Mouse (Mus musculus): ENCODE results near the gene Gm49388. TPM values are rescaled to one million over a fixed set of nuclear protein-coding genes. Genes with fewer than 3 reads are reported as not detected.
A peak's percentile ranks its signal among the peaks of the same experiment; 100 is the strongest.

Gene Gm49388
- polyA plus RNA-seq, 1 experiment from 2014 or later: not detected

DNA sequence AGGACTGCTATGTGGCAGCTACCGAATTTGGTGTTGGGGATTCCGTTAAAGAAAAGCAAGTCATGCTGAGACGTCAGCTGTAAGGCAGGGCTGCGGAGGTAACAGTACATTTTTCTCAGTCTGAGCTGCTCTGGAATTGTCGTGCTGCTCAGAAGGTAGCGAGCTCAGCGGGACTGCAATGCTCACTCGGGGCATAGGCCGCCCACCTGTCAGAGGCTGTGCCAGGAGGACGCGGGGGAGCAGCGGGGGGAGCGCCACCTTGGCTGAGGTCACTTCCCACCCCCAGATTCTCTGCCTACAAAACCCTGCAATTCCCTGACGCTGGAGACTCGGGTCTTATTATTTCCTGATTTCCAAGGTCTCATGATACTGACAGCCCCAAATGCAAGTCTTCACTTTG, 55.5 kb downstream of the Gm49388 start:
- Histone ChIP-seq H3K27me3 (replicated peaks; ENCODE audit: control insufficient read depth, insufficient read depth, low read length) (no peaks in the 10 kb centered on the region), H3K4me3 (ENCODE audit: low read depth, low read length) (peak overlapping the region; percentile 83), H3K27ac (ENCODE audit: low read depth, low read length) (peak overlapping the region; percentile 95), H3K9ac (ENCODE audit: low read depth, low read length) (peak overlapping the region; percentile 62), H3K9me3 (ENCODE audit: control insufficient read depth) (no peaks in the 10 kb centered on the region), H3K36me3 (ENCODE audit: control insufficient read depth, insufficient read depth) (peaks cover 24% of the 10 kb centered on the region), H3K4me1 (replicated peaks; ENCODE audit: control insufficient read depth, insufficient read depth, low read length) (no peaks in the 10 kb centered on the region; the same call in 1 of the 2 replicates), H3K4me2 (replicated peaks; ENCODE audit: low read depth) (peak overlapping the region; percentile 86)
- no peak for TF ChIP-seq CTCF (IDR thresholded peaks at IDR 0.05; ENCODE audit: low read depth)
- WGBS: 5% methylated on average over 15 of the region's 15 CpGs
- ATAC-seq: peak; percentile 31

DNA sequence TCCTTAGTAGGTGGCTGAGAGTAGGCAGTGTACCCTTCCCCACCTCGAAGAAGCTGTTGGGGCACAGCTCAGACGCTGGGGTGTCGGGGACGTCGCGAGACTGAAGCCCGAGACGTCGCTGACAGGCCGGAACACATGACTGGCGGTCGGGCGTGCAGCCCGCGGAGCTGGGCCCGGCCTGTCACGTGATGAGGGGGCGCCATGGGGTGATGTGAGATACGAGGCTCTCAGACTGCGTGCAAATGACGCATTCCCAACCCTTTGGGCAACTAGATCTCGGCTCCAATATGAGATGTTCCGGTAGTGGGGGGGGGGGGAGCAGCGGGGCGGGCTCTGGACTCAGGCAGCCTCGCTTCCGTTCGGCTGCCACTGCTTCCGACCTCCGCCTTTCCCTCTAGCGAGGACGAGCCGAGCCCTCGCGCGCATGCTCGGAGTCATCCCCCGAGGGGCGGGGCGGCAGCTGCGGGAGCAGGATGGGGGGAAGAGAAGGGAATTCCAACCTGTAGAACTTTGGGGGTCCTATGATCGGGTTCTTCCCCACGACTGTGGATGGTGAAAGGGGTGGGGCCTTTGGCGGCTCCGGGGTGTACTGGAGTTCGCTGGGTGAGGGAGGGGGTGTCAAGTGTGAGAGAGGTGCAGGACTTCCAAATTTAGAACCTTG, 56.1 kb downstream of the Gm49388 start:
- WGBS: under 1% methylated on average over 45 of the region's 46 CpGs

DNA sequence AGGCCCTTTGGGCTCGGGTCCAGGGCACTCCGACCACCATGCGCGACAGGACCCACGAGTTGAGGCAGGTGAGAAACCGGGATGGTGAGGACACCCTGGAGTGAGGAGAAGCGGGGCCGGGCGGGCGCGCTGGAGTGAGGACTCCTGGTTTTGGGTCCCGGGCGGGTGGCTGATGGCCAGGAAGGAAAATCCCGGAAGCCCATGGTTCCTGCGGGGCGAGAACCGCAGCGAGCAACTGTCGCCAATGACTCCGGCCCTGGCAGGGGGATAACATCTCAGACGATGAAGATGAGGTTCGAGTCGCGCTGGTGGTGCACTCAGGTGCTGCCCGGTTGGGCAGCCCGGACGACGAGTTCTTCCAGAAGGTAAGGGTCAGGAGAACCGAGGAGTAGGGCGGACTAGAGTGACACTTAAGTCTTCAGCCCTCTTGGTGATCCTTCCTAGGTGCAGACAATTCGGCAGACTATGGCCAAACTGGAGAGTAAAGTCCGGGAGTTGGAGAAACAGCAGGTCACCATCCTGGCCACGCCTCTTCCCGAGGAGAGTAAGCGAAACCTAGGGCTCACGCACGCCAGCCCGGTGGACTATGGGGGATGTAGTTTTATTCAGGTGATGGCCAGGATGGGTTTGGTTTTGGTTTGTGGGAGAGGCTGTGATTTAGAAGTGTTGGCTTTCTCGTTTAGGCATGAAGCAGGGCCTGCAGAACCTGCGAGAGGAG, 56.8 kb downstream of the Gm49388 start:
- no peak for TF ChIP-seq CTCF (IDR thresholded peaks at IDR 0.05; ENCODE audit: low read depth)
- Histone ChIP-seq H3K4me1 (replicated peaks; ENCODE audit: control insufficient read depth, insufficient read depth, low read length) (no peaks in the 10 kb centered on the region; the same call in 1 of the 2 replicates), H3K9ac (ENCODE audit: low read depth, low read length) (peak overlapping the region; percentile 74), H3K4me3 (ENCODE audit: low read depth, low read length) (peak overlapping the region; percentile 83), H3K27me3 (replicated peaks; ENCODE audit: control insufficient read depth, insufficient read depth, low read length) (no peaks in the 10 kb centered on the region), H3K36me3 (ENCODE audit: control insufficient read depth, insufficient read depth) (peaks cover 36% of the 10 kb centered on the region), H3K9me3 (ENCODE audit: control insufficient read depth) (no peaks in the 10 kb centered on the region), H3K27ac (ENCODE audit: low read depth, low read length) (peak overlapping the region; percentile 95), H3K4me2 (replicated peaks; ENCODE audit: low read depth) (peak overlapping the region; percentile 86)
- peak; percentile 62 for ATAC-seq
- under 1% methylated on average over 40 of the region's 40 CpGs for WGBS

More for the DNA sequence above, 56.1 kb downstream of the Gm49388 start:
- peak; percentile 88 for ATAC-seq
- peak overlapping the region; percentile 95 for H3K27ac ChIP-seq (ENCODE audit: low read depth, low read length)
- peak overlapping the region; percentile 86 for H3K4me2 ChIP-seq (replicated peaks; ENCODE audit: low read depth)
- H3K4me1 ChIP-seq (replicated peaks; ENCODE audit: control insufficient read depth, insufficient read depth, low read length): no peaks in the 10 kb centered on the region; the same call in 1 of the 2 replicates
- H3K36me3 ChIP-seq (ENCODE audit: control insufficient read depth, insufficient read depth): peaks cover 30% of the 10 kb centered on the region
- peak overlapping the region; percentile 74 for H3K9ac ChIP-seq (ENCODE audit: low read depth, low read length)
- peak overlapping the region; percentile 83 for H3K4me3 ChIP-seq (ENCODE audit: low read depth, low read length)
- H3K9me3 ChIP-seq (ENCODE audit: control insufficient read depth): no peaks in the 10 kb centered on the region
- H3K27me3 ChIP-seq (replicated peaks; ENCODE audit: control insufficient read depth, insufficient read depth, low read length): no peaks in the 10 kb centered on the region
- peak; percentile 29; the same call in 1 of the 2 replicates for TF ChIP-seq CTCF (IDR thresholded peaks at IDR 0.05; ENCODE audit: low read depth)

DNA sequence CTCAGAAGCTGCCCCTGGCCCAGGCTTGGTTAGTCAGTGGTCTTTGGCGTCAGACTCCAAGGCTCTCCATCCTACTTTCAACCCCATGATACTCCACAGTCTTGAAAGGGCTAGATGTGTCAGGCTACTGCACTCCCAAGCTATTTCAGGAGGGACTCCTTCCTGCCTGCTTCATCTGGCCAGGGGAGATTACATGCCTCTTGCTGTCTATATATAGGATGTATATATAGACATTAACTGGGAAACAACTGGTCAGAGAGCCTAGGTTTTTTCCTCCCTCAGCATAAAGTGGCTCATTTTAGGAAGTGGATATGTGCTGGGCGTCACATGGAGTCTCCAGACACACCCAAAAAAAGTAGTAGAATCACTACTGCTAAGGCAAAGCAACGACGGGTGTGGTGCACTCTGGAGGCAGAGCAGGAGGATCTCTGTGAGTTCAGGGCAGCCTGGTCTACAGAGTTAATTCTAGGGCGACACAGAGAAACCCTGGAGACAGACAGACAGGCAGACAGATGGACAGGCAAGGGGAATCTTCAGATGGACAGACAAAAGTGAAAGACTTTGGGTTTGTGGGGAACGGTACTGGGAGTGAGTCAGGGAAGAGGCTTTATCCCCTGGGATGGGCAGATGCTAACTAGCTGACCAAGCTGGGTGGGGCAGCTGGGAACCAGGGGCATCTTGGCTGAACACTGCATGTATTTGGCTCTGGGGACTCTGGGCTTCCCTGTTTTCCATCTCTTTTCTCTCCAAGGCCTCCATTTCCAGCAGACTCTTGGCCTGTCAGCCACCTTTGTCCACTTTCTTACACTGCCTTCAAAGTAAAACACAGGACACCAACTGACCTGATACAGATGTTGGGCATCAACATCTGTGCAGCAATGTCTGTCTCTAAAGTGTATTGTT, 64.8 kb downstream of the Gm49388 start:
- Histone ChIP-seq H3K4me3 (ENCODE audit: low read depth, low read length) (no peak overlapping the region), H3K4me1 (replicated peaks; ENCODE audit: control insufficient read depth, insufficient read depth, low read length) (no peaks in the 10 kb centered on the region), H3K27me3 (replicated peaks; ENCODE audit: control insufficient read depth, insufficient read depth, low read length) (no peaks in the 10 kb centered on the region), H3K9ac (ENCODE audit: low read depth, low read length) (no peak overlapping the region), H3K4me2 (replicated peaks; ENCODE audit: low read depth) (no peak overlapping the region), H3K27ac (ENCODE audit: low read depth, low read length) (no peak overlapping the region; the same call in 1 of the 2 replicates), H3K36me3 (ENCODE audit: control insufficient read depth, insufficient read depth) (peaks cover 25% of the 10 kb centered on the region), H3K9me3 (ENCODE audit: control insufficient read depth) (no peaks in the 10 kb centered on the region)
- 62% methylated on average over 6 of the region's 6 CpGs for WGBS
- ATAC-seq: no peak
- no peak for TF ChIP-seq CTCF (IDR thresholded peaks at IDR 0.05; ENCODE audit: low read depth)

DNA sequence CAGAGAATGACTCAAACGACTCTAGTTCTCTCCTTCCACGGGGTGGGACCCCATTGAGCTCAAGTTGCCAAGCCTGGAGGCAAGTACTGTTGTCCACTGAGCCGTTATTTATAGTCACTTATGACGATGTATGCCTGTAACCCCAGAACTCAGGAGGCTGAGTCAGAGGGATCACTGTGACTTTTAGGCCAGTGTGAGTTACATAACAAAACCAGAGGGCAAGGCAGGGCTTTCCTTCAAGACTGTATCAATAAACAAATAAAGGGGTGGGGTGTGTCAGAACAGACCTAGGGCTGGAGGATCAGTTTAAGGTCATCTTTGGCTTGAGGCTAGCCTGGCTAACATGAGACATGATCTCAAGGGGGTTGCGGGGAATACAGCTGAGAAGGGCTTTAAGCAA, 65.5 kb downstream of the Gm49388 start:
- Histone ChIP-seq H3K27me3 (replicated peaks; ENCODE audit: control insufficient read depth, insufficient read depth, low read length) (no peaks in the 10 kb centered on the region), H3K36me3 (ENCODE audit: control insufficient read depth, insufficient read depth) (peaks cover 21% of the 10 kb centered on the region), H3K27ac (ENCODE audit: low read depth, low read length) (no peak overlapping the region; the same call in 1 of the 2 replicates), H3K9me3 (ENCODE audit: control insufficient read depth) (no peaks in the 10 kb centered on the region), H3K4me2 (replicated peaks; ENCODE audit: low read depth) (no peak overlapping the region), H3K9ac (ENCODE audit: low read depth, low read length) (no peak overlapping the region), H3K4me1 (replicated peaks; ENCODE audit: control insufficient read depth, insufficient read depth, low read length) (no peaks in the 10 kb centered on the region), H3K4me3 (ENCODE audit: low read depth, low read length) (no peak overlapping the region)
- 46% methylated on average over 5 of the region's 5 CpGs for WGBS
- TF ChIP-seq CTCF (IDR thresholded peaks at IDR 0.05; ENCODE audit: low read depth): no peak
- 0 out of 2 replicates have a peak, but pooled peaks have one; percentile 19 for ATAC-seq

Other genes starting within 250 kb of the Gm49388 start
- gene Tmem265, start 224.2 kb upstream of the Gm49388 start, polyA plus RNA-seq (2015; fragmentation: Nextera tagmentation; extraction: Ambion mirVana): 1.9 and 3.8 TPM in 2 replicates
- gene Phkg2, start 212.3 kb upstream of the Gm49388 start, polyA plus RNA-seq (2015; fragmentation: Nextera tagmentation; extraction: Ambion mirVana): 25.1 and 25.7 TPM in 2 replicates
- 3.0 and 3.1 TPM in 2 replicates for gene Ccdc189, start 197.0 kb upstream of the Gm49388 start, polyA plus RNA-seq (2015; fragmentation: Nextera tagmentation; extraction: Ambion mirVana)
- gene Rnf40, start 196.8 kb upstream of the Gm49388 start, polyA plus RNA-seq (2015; fragmentation: Nextera tagmentation; extraction: Ambion mirVana): 16.7 and 20.6 TPM in 2 replicates
- 3.0 and 3.8 TPM in 2 replicates for gene Zfp629, start 169.8 kb upstream of the Gm49388 start, polyA plus RNA-seq (2015; fragmentation: Nextera tagmentation; extraction: Ambion mirVana)
- gene Bcl7c, start 76.7 kb upstream of the Gm49388 start, polyA plus RNA-seq (2015; fragmentation: Nextera tagmentation; extraction: Ambion mirVana): 26.6 and 27.7 TPM in 2 replicates
- 4.1 TPM in 2 replicates for gene Ctf1, start 72.9 kb upstream of the Gm49388 start, polyA plus RNA-seq (2015; fragmentation: Nextera tagmentation; extraction: Ambion mirVana)
- gene Ctf2, start 53.4 kb upstream of the Gm49388 start, polyA plus RNA-seq (2015; fragmentation: Nextera tagmentation; extraction: Ambion mirVana): not detected in 2 replicates
- 2.1 and 2.2 TPM in 2 replicates for gene Fbxl19, start 41.1 kb upstream of the Gm49388 start, polyA plus RNA-seq (2015; fragmentation: Nextera tagmentation; extraction: Ambion mirVana)
- 18.7 and 21.8 TPM in 2 replicates for gene Orai3, start 15.8 kb upstream of the Gm49388 start, polyA plus RNA-seq (2015; fragmentation: Nextera tagmentation; extraction: Ambion mirVana)
- gene Setd1a, start 8.9 kb upstream of the Gm49388 start, polyA plus RNA-seq (2015; fragmentation: Nextera tagmentation; extraction: Ambion mirVana): 9.7 and 9.9 TPM in 2 replicates
- 35.2 and 37.3 TPM in 2 replicates for gene Hsd3b7, start 15.0 kb downstream of the Gm49388 start, polyA plus RNA-seq (2015; fragmentation: Nextera tagmentation; extraction: Ambion mirVana)
- 38.9 and 46.6 TPM in 2 replicates for gene Stx4a, start 38.7 kb downstream of the Gm49388 start, polyA plus RNA-seq (2015; fragmentation: Nextera tagmentation; extraction: Ambion mirVana)
- 0.74 and 1.1 TPM in 2 replicates for gene Stx1b, start 38.9 kb downstream of the Gm49388 start, polyA plus RNA-seq (2015; fragmentation: Nextera tagmentation; extraction: Ambion mirVana)
- gene Zfp646, start 90.6 kb downstream of the Gm49388 start, polyA plus RNA-seq (2015; fragmentation: Nextera tagmentation; extraction: Ambion mirVana): 4.5 and 5.4 TPM in 2 replicates
- gene Zfp668, start 91.2 kb downstream of the Gm49388 start, polyA plus RNA-seq (2015; fragmentation: Nextera tagmentation; extraction: Ambion mirVana): 5.4 and 6.1 TPM in 2 replicates
- 2.4 and 2.9 TPM in 2 replicates for gene Prss53, start 105.4 kb downstream of the Gm49388 start, polyA plus RNA-seq (2015; fragmentation: Nextera tagmentation; extraction: Ambion mirVana)
- gene Gm21974, start 109.8 kb downstream of the Gm49388 start, polyA plus RNA-seq (2015; fragmentation: Nextera tagmentation; extraction: Ambion mirVana): not detected in 2 replicates
- gene Vkorc1, start 110.0 kb downstream of the Gm49388 start, polyA plus RNA-seq (2015; fragmentation: Nextera tagmentation; extraction: Ambion mirVana): 194 and 219 TPM in 2 replicates
- 94.0 and 94.2 TPM in 2 replicates for gene Bckdk, start 118.5 kb downstream of the Gm49388 start, polyA plus RNA-seq (2015; fragmentation: Nextera tagmentation; extraction: Ambion mirVana)
- 17.4 and 18.0 TPM in 2 replicates for gene Kat8, start 126.9 kb downstream of the Gm49388 start, polyA plus RNA-seq (2015; fragmentation: Nextera tagmentation; extraction: Ambion mirVana)
- 63.0 and 64.4 TPM in 2 replicates for gene Prss8, start 144.5 kb downstream of the Gm49388 start, polyA plus RNA-seq (2015; fragmentation: Nextera tagmentation; extraction: Ambion mirVana)
- 6.3 and 6.6 TPM in 2 replicates for gene Prss36, start 161.1 kb downstream of the Gm49388 start, polyA plus RNA-seq (2015; fragmentation: Nextera tagmentation; extraction: Ambion mirVana)
- gene Fus, start 181.8 kb downstream of the Gm49388 start, polyA plus RNA-seq (2015; fragmentation: Nextera tagmentation; extraction: Ambion mirVana): 120 and 132 TPM in 2 replicates
- gene Pycard, start 208.3 kb downstream of the Gm49388 start, polyA plus RNA-seq (2015; fragmentation: Nextera tagmentation; extraction: Ambion mirVana): 537 and 545 TPM in 2 replicates
- gene Trim72, start 218.3 kb downstream of the Gm49388 start, polyA plus RNA-seq (2015; fragmentation: Nextera tagmentation; extraction: Ambion mirVana): 0.29 and 0.47 TPM in 2 replicates

Measured in intestine, postnatal 0 days (tissue).